Mouse (Mus musculus) layer of hippocampus, postnatal 14 days (tissue): ENCODE data around the gene 5330417C22Rik. TPM values are rescaled to one million over a fixed set of nuclear protein-coding genes. Genes with fewer than 3 reads are reported as not detected.
"Not testable (repeated sequence)": the region's sequence is repeated elsewhere in the genome, so short reads cannot be mapped to it uniquely, and the experiment has no call there.

Experiments used
- DNase-seq, 2 experiments: peaks; one replicate each; pipeline ENCODE4 v3.0.0; 2021 to 2022; ENCODE audit warnings: low spot score in 2 of 2, mixed read lengths in 1 of 2
- total RNA-seq, 2 experiments: library from RNA; stranded (reverse); gene quantifications; 2 replicates each; pipeline ENCODE4 v1.2.3; 2021

5330417C22Rik gene
- total RNA-seq, 2 experiments from 2014 or later, result 17.1 to 19.7 TPM

- no peak for DNase-seq
Observed at GRCm38 (mm10) chr3:108533114-108533885, 3.0 kb downstream of the 5330417C22Rik start.

GRCm38 (mm10) chr3:108528489-108528888 lies 7.8 kb downstream of the 5330417C22Rik start:
- no peak for DNase-seq

GRCm38 (mm10) chr3:108523415-108523814 lies 12.9 kb downstream of the 5330417C22Rik start:
- DNase-seq, result no peak

GRCm38 (mm10) chr3:108518276-108518675 lies 18.1 kb downstream of the 5330417C22Rik start:
- no peak for DNase-seq

GRCm38 (mm10) chr3:108513465-108513864 lies 22.9 kb downstream of the 5330417C22Rik start:
- DNase-seq, result no peak

GRCm38 (mm10) chr3:108510716-108511483 lies 25.4 kb downstream of the 5330417C22Rik start:
- DNase-seq, result peak; percentile 32 to 58

GRCm38 (mm10) chr3:108510156-108510555 lies 26.2 kb downstream of the 5330417C22Rik start:
- no peak for DNase-seq

GRCm38 (mm10) chr3:108508745-108509474 lies 27.4 kb downstream of the 5330417C22Rik start:
- DNase-seq, result no peak

GRCm38 (mm10) chr3:108503908-108504307 lies 32.4 kb downstream of the 5330417C22Rik start:
- DNase-seq, result no peak

- DNase-seq, result not testable (repeated sequence)
Observed at GRCm38 (mm10) chr3:108501411-108501810, 34.9 kb downstream of the 5330417C22Rik start.

- no peak for DNase-seq
Observed at GRCm38 (mm10) chr3:108499826-108500225, 36.5 kb downstream of the 5330417C22Rik start.

- no peak for DNase-seq
Observed at GRCm38 (mm10) chr3:108497602-108498001, 38.7 kb downstream of the 5330417C22Rik start.

- DNase-seq, result no peak
Observed at GRCm38 (mm10) chr3:108495486-108495885, 40.9 kb downstream of the 5330417C22Rik start.

- no peak for DNase-seq
Observed at GRCm38 (mm10) chr3:108494861-108495474, 41.4 kb downstream of the 5330417C22Rik start.

GRCm38 (mm10) chr3:108489968-108490367 lies 46.4 kb downstream of the 5330417C22Rik start:
- no peak for DNase-seq

GRCm38 (mm10) chr3:108484749-108485148 lies 51.6 kb downstream of the 5330417C22Rik start:
- DNase-seq, result no peak

- no peak for DNase-seq
Observed at GRCm38 (mm10) chr3:108478800-108479199, 57.5 kb downstream of the 5330417C22Rik start.

GRCm38 (mm10) chr3:108476761-108477619 lies 59.3 kb downstream of the 5330417C22Rik start:
- no peak for DNase-seq

GRCm38 (mm10) chr3:108475496-108475895 lies 60.8 kb downstream of the 5330417C22Rik start:
- DNase-seq, result no peak

GRCm38 (mm10) chr3:108474969-108475368 lies 61.4 kb downstream of the 5330417C22Rik start:
- DNase-seq, result no peak
